Mouse (Mus musculus): ENCODE results near the gene Erbb3.

- TF ChIP-seq CTCF (IDR thresholded peaks at IDR 0.05; ENCODE audit: low read depth) (no peak), EP300 (IDR thresholded peaks at IDR 0.05; ENCODE audit: low read depth) (no peak)
Observed at GRCm38 (mm10) chr10:128606483-128606882, 17.0 kb upstream of the Erbb3 start.
